Mouse (Mus musculus) heart, adult 2 months (tissue): ENCODE results near the gene Incenp. TPM values are rescaled to one million over a fixed set of nuclear protein-coding genes. Genes with fewer than 3 reads are reported as not detected.
"Not testable (repeated sequence)": the region's sequence is repeated elsewhere in the genome, so short reads cannot be mapped to it uniquely, and the experiment has no call there.

Experiments
- DNase-seq, 2 experiments: peaks; one replicate each; pipeline ENCODE4 v3.0.0; 2021
- H3K27ac ChIP-seq: fragments of 200-600 bp; 2 replicates; pipeline ENCODE4 v1.8.1; 2022
- H3K27me3 ChIP-seq: fragments of 200-500 bp; 2 replicates; pipeline ENCODE4 v1.6.1; 2012; ENCODE audit warnings: mild to moderate bottlenecking, low read length, inconsistent platforms, mixed read lengths; ENCODE audit not compliant: control insufficient read depth, insufficient read depth
- H3K36me3 ChIP-seq: fragments of 200-500 bp; 2 replicates; pipeline ENCODE4 v1.6.1; 2012; ENCODE audit warnings: low read length, inconsistent platforms; ENCODE audit not compliant: control insufficient read depth, insufficient read depth
- H3K4me1 ChIP-seq: fragments of 200-500 bp; 2 replicates; pipeline ENCODE4 v1.6.1; 2011; ENCODE audit warnings: low read length; ENCODE audit not compliant: control insufficient read depth, insufficient read depth
- H3K4me3 ChIP-seq: fragments of 200-600 bp; 2 replicates; pipeline ENCODE4 v1.8.1; 2022
- H3K79me2 ChIP-seq: fragments of 200-500 bp; replicated peaks from 2 replicates; pipeline ENCODE4 v1.6.1; 2012; ENCODE audit warnings: mild to moderate bottlenecking, inconsistent platforms, low read length, moderate library complexity, mixed read lengths; ENCODE audit not compliant: control insufficient read depth, insufficient read depth
- H3K9ac ChIP-seq: fragments of 200-500 bp; 2 replicates; pipeline ENCODE4 v1.6.1; 2012; ENCODE audit warnings: low read depth, mild to moderate bottlenecking, control low read depth, inconsistent platforms, low read length, mixed read lengths
- CTCF ChIP-seq: fragments of 200-600 bp; IDR thresholded peaks from 2 replicates; pipeline ENCODE4 v1.8.1; 2022; ENCODE audit warnings: antibody characterized with exemption, mild to moderate bottlenecking, moderate library complexity
- EP300 ChIP-seq: fragments of 200-500 bp; IDR thresholded peaks from 2 replicates; pipeline ENCODE4 v1.6.1; 2011; ENCODE audit warnings: low read depth, low read length, control low read depth; ENCODE audit not compliant: insufficient read depth
- POLR2A ChIP-seq: fragments of 200-500 bp; IDR thresholded peaks from 2 replicates; pipeline ENCODE4 v1.6.1; 2011; ENCODE audit warnings: mild to moderate bottlenecking, low read depth, low read length, control low read depth; ENCODE audit not compliant: insufficient read depth
- WGBS: fragments of 180-500 bp; shearing (Covaris S2); methylation state at CpG from one replicate; pipeline ENCODE4 v1.1.7; 2018; 5-methylcytosine and 5-hydroxymethylcytosine counted together
- intact Hi-C: fragments of 180-260 bp; cut with DNase I; formaldehyde crosslinking; loops from one replicate; pipeline ENCODE4 v1.15.1; 2025
- polyA plus RNA-seq: library from polyadenylated mRNA; depleted of rRNA; stranded (reverse); fragments of >200 nt; gene quantifications from 2 replicates; pipeline ENCODE4 v1.2.3, GENCODE M21; 2012
- total RNA-seq, 2 experiments: library from RNA; stranded (reverse); gene quantifications; 2 replicates each; pipeline ENCODE4 v1.2.3; 2021

Incenp gene
- total and polyA plus RNA-seq, 3 experiments = 2.6 to 5.5 (median 2.9) TPM

- H3K4me3 ChIP-seq = no peak overlapping the region
- intact Hi-C loops = no loop called here
Observed at GRCm38 (mm10) chr19:9896067-9896466, 3.3 kb downstream of the Incenp start.

GRCm38 (mm10) chr19:9886771-9887170, 12.6 kb downstream of the Incenp start:
- no peak for DNase-seq
- Histone ChIP-seq H3K79me2 (no peaks in the 10 kb centered on the region), H3K36me3 (no peaks in the 10 kb centered on the region), H3K4me1 (no peaks in the 10 kb centered on the region), H3K27ac (no peak overlapping the region), H3K27me3 (no peaks in the 10 kb centered on the region), H3K4me3 (no peak overlapping the region), H3K9ac (no peak overlapping the region)
- 88% methylated on average over 8 of the region's 8 CpGs for WGBS
- no peak for TF ChIP-seq CTCF
- no peak for TF ChIP-seq EP300
- TF ChIP-seq POLR2A = no peak
- intact Hi-C loops = no loop called here

More at GRCm38 (mm10) chr19:9896067-9896466, 3.3 kb downstream of the Incenp start:
- H3K4me1 ChIP-seq = peaks cover 1% of the 10 kb centered on the region
- TF ChIP-seq POLR2A = no peak
- no peak for TF ChIP-seq EP300
- no peak for TF ChIP-seq CTCF
- H3K27me3 ChIP-seq = no peaks in the 10 kb centered on the region
- H3K9ac ChIP-seq = no peak overlapping the region
- no peak for DNase-seq
- WGBS = 70% methylated on average over 5 of the region's 5 CpGs
- no peak overlapping the region for H3K27ac ChIP-seq
- peaks cover 3% of the 10 kb centered on the region; the same call in 1 of the 2 replicates for H3K79me2 ChIP-seq
- no peaks in the 10 kb centered on the region; the same call in 1 of the 2 replicates for H3K36me3 ChIP-seq

GRCm38 (mm10) chr19:9886348-9886747, 13.0 kb downstream of the Incenp start:
- Histone ChIP-seq H3K27me3 (no peaks in the 10 kb centered on the region), H3K4me1 (no peaks in the 10 kb centered on the region), H3K36me3 (no peaks in the 10 kb centered on the region), H3K9ac (no peak overlapping the region), H3K4me3 (no peak overlapping the region), H3K79me2 (no peaks in the 10 kb centered on the region), H3K27ac (no peak overlapping the region)
- intact Hi-C loops = no loop called here
- TF ChIP-seq EP300 (no peak), POLR2A (no peak), CTCF (no peak)
- DNase-seq = no peak
- WGBS = 80% methylated on average over 1 of the region's 1 CpGs

GRCm38 (mm10) chr19:9878186-9878835, 21.0 kb downstream of the Incenp start:
- intact Hi-C loops = no loop called here
- no peak overlapping the region for H3K27ac ChIP-seq
- WGBS = 96% methylated on average over 20 of the region's 20 CpGs
- no peak overlapping the region for H3K4me3 ChIP-seq
- H3K36me3 ChIP-seq = no peaks in the 10 kb centered on the region
- no peaks in the 10 kb centered on the region for H3K27me3 ChIP-seq
- H3K9ac ChIP-seq = no peak overlapping the region
- H3K4me1 ChIP-seq = no peaks in the 10 kb centered on the region
- no peak for TF ChIP-seq EP300
- no peak for TF ChIP-seq POLR2A
- no peak for TF ChIP-seq CTCF
- H3K79me2 ChIP-seq = no peaks in the 10 kb centered on the region
- DNase-seq = no peak

- Histone ChIP-seq H3K27ac (no peak overlapping the region), H3K27me3 (no peaks in the 10 kb centered on the region), H3K36me3 (no peaks in the 10 kb centered on the region), H3K4me1 (no peaks in the 10 kb centered on the region), H3K79me2 (no peaks in the 10 kb centered on the region), H3K4me3 (no peak overlapping the region), H3K9ac (no peak overlapping the region)
- intact Hi-C loops = no loop called here
- TF ChIP-seq CTCF (no peak), EP300 (no peak), POLR2A (no peak)
- DNase-seq = no peak
Observed at GRCm38 (mm10) chr19:9865466-9865865, 33.9 kb downstream of the Incenp start.

GRCm38 (mm10) chr19:9864856-9865255, 34.5 kb downstream of the Incenp start:
- intact Hi-C loops = no loop called here
- WGBS = 70% methylated on average over 1 of the region's 1 CpGs
- Histone ChIP-seq H3K4me1 (no peaks in the 10 kb centered on the region), H3K27ac (no peak overlapping the region), H3K36me3 (no peaks in the 10 kb centered on the region), H3K79me2 (no peaks in the 10 kb centered on the region), H3K9ac (no peak overlapping the region), H3K4me3 (no peak overlapping the region), H3K27me3 (no peaks in the 10 kb centered on the region)
- DNase-seq = no peak
- TF ChIP-seq POLR2A = no peak
- no peak for TF ChIP-seq CTCF
- no peak for TF ChIP-seq EP300

- WGBS = 94% methylated on average over 3 of the region's 3 CpGs
- H3K36me3 ChIP-seq, H3K4me1 ChIP-seq, H3K4me3 ChIP-seq, intact Hi-C loops, DNase-seq, H3K9ac ChIP-seq, H3K79me2 ChIP-seq, H3K27ac ChIP-seq, H3K27me3 ChIP-seq: not testable (repeated sequence)
Observed at GRCm38 (mm10) chr19:9860821-9861220, 38.5 kb downstream of the Incenp start.

GRCm38 (mm10) chr19:9849368-9850075, 49.8 kb downstream of the Incenp start:
- H3K27me3 ChIP-seq, H3K4me1 ChIP-seq, H3K27ac ChIP-seq, H3K79me2 ChIP-seq, H3K4me3 ChIP-seq, H3K9ac ChIP-seq, H3K36me3 ChIP-seq, intact Hi-C loops, DNase-seq: not testable (repeated sequence)
- WGBS = 57% methylated on average over 3 of the region's 3 CpGs
